Mouse (Mus musculus) limb, embryonic 12.5 days (tissue): Measurements from ENCODE around the gene Gmppb. TPM values are rescaled to one million over a fixed set of nuclear protein-coding genes. Genes with fewer than 3 reads are reported as not detected.
A peak's percentile ranks its signal among the peaks of the same experiment; 100 is the strongest.

ENCODE experiments used
- ATAC-seq: fragments of 200-750 bp; cut with Nextera tagmentation; 2 replicates; pipeline ENCODE4 v1.8.0; 2017; ENCODE audit warnings: low read depth, moderate TSS enrichment; ENCODE audit not compliant: insufficient number of reproducible peaks, insufficient read depth, low FRiP score, low TSS enrichment
- H3K27ac ChIP-seq: fragments of 300-500 bp; sonication (generic); 2 replicates; pipeline ENCODE4 v1.5.1; 2016; ENCODE audit warnings: mild to moderate bottlenecking, moderate library complexity
- H3K27me3 ChIP-seq: fragments of 300-500 bp; sonication (generic); 2 replicates; pipeline ENCODE4 v1.6.1; 2016; ENCODE audit warnings: mild to moderate bottlenecking, moderate library complexity
- H3K36me3 ChIP-seq: fragments of 300-500 bp; sonication (generic); 2 replicates; pipeline ENCODE4 v1.6.1; 2016; ENCODE audit warnings: mild to moderate bottlenecking, moderate library complexity
- H3K4me1 ChIP-seq: fragments of 300-500 bp; sonication (generic); replicated peaks from 2 replicates; pipeline ENCODE4 v1.6.1; 2016
- H3K4me2 ChIP-seq: fragments of 300-500 bp; sonication (generic); 2 replicates; pipeline ENCODE4 v1.6.1; 2016; ENCODE audit warnings: mild to moderate bottlenecking, moderate library complexity
- H3K4me3 ChIP-seq: fragments of 300-500 bp; sonication (generic); replicated peaks from 2 replicates; pipeline ENCODE4 v1.5.1; 2016; ENCODE audit warnings: mild to moderate bottlenecking
- H3K9ac ChIP-seq: fragments of 300-500 bp; sonication (generic); replicated peaks from 2 replicates; pipeline ENCODE4 v1.6.1; 2016; ENCODE audit warnings: mild to moderate bottlenecking, moderate library complexity
- H3K9me3 ChIP-seq: fragments of 300-500 bp; sonication (generic); 2 replicates; pipeline ENCODE4 v1.6.1; 2016; ENCODE audit warnings: mild to moderate bottlenecking, moderate library complexity
- WGBS: fragments of 180-500 bp; shearing (Covaris S2); methylation state at CpG from one replicate; pipeline ENCODE4 v1.1.7; 2016; 5-methylcytosine and 5-hydroxymethylcytosine counted together
- polyA plus RNA-seq: library from polyadenylated mRNA; unstranded; fragments of >200 nt; fragmentation: Nextera tagmentation; extraction: Ambion mirVana; gene quantifications from 2 replicates; pipeline ENCODE4 v1.2.1, GENCODE M21; 2016

The Gmppb gene
- polyA plus RNA-seq, 1 experiment from 2014 or later: 22.5 TPM

DNA sequence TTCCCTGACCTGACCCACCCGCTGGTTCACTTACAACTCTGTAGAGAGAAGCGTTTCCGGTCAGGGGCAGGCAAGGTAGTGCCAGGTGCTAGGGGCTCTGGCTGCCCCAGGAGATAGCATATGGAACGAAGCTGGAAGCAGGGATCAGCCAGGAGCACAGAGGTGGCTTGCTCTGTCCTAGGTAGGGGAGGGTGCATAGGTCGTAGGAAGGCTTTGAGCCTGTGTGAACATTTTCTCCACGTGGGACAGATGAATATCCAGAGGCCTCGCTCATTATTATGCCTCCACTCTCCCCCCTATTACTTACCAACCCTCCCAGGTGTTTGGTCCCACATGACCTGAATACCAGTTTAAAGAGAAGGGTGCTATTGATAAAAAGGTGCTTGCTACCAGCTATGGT is 3.4 kb downstream of the Gmppb start:
- H3K9me3 ChIP-seq: no peaks in the 10 kb centered on the region
- H3K4me3 ChIP-seq: no peak overlapping the region
- H3K4me2 ChIP-seq: no peak overlapping the region
- no peak overlapping the region for H3K9ac ChIP-seq
- H3K36me3 ChIP-seq: peaks cover 69% of the 10 kb centered on the region
- WGBS: 73% methylated on average over 7 of the region's 7 CpGs
- H3K27ac ChIP-seq: no peak overlapping the region
- no peak for ATAC-seq
- peaks cover 26% of the 10 kb centered on the region for H3K4me1 ChIP-seq
- H3K27me3 ChIP-seq: no peaks in the 10 kb centered on the region

DNA sequence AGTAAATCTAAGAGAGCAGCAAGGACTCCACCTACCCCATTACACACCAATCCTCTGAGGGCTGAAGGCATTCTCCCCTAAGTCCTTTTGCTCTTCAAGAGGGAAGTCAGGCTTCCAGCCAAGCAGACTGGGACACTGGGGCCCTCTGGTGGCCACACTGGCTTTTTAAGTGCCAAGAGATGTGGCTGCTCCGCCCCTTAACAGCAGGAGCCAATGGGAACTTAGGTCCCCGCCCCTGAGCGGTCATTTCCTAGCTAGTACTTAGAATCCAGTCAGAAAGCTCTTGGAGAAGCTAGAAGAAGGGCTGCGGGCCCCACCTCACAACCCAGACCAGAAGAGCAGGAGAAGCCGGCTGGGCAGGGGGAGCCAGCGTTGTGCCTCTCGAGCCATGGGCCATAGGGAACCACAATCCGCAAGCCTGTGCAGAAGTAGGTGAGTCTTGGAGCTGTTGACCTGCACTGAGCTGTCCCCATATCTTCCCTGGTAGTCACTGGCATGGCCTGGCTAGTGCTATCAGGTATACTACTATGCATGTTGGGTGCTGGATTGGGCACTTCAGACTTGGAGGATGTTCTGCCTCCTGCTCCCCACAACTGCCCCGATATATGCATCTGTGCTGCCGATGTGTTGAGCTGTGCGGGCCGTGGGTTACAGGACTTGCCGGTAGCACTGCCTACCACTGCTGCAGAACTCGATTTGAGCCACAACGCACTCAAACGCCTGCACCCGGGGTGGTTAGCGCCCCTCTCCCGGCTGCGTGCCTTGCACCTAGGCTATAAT is 4.0 kb downstream of the Gmppb start, which contains the start of gene Amigo3:
Gene Amigo3, plus strand, starts transcription at position 275 of the 780 bp plus-strand sequence.
- H3K9ac ChIP-seq: peak within 1 kb of the TSS; percentile 45; the same call in 1 of the 2 replicates
- H3K4me3 ChIP-seq: no peak within 1 kb of the TSS; the same call in 1 of the 2 replicates
- H3K4me2 ChIP-seq: peak within 1 kb of the TSS; percentile 48
- H3K4me1 ChIP-seq: peaks cover 19% of the 10 kb centered on the region
- ATAC-seq: peak; percentile 9; the same call in 1 of the 2 replicates
- no peaks in the 10 kb centered on the region for H3K27me3 ChIP-seq
- 0 out of 2 replicates have a peak within 1 kb of the TSS, but pooled peaks have one; percentile 23 for H3K27ac ChIP-seq
- H3K9me3 ChIP-seq: no peaks in the 10 kb centered on the region
- peaks cover 71% of the 10 kb centered on the region for H3K36me3 ChIP-seq
- 54% methylated on average over 20 of the region's 20 CpGs for WGBS

DNA sequence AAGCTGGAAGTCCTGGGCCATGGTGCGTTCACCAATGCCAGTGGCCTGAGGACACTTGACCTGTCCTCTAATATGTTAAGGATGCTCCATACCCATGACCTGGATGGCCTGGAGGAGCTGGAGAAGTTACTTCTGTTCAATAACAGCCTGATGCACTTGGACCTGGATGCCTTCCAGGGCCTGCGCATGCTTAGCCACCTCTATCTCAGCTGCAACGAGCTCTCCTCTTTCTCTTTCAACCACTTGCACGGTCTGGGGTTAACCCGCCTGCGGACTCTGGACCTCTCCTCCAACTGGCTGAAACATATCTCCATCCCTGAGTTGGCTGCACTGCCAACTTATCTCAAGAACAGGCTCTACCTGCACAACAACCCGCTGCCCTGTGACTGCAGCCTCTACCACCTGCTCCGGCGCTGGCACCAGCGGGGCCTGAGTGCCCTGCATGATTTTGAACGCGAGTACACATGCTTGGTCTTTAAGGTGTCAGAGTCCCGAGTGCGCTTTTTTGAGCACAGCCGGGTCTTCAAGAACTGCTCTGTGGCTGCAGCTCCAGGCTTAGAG is 4.7 kb downstream of the Gmppb start:
- H3K4me2 ChIP-seq: peak overlapping the region; percentile 48; the same call in 1 of the 2 replicates
- 0 out of 2 replicates have a peak overlapping the region, but pooled peaks have one; percentile 23 for H3K27ac ChIP-seq

DNA sequence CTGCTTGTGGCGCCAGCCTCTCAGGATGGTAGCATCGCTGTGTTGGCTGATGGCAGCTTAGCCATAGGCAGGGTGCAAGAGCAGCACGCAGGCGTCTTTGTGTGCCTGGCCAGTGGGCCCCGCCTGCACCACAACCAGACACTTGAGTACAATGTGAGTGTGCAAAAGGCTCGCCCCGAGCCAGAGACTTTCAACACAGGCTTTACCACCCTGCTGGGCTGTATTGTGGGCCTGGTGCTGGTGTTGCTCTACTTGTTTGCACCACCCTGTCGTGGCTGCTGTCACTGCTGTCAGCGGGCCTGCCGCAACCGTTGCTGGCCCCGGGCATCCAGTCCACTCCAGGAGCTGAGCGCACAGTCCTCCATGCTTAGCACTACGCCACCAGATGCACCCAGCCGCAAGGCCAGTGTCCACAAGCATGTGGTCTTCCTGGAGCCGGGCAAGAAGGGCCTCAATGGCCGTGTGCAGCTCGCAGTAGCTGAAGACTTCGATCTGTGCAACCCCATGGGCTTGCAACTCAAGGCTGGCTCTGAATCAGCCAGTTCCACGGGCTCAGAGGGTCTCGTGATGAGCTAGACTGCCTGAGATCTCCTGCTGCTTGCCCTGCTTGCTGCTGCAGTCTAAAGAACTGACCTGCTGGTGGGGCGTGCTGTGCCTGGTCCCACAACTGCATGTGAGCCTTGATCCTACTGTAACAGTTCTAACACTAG is 5.4 kb downstream of the Gmppb start:
- WGBS: 91% methylated on average over 22 of the region's 22 CpGs

More for the DNA sequence above, 4.7 kb downstream of the Gmppb start:
- WGBS: 90% methylated on average over 15 of the region's 15 CpGs
- H3K4me3 ChIP-seq: no peak overlapping the region
- peak overlapping the region; percentile 45; the same call in 1 of the 2 replicates for H3K9ac ChIP-seq
- no peak for ATAC-seq
- no peaks in the 10 kb centered on the region for H3K9me3 ChIP-seq
- no peaks in the 10 kb centered on the region for H3K27me3 ChIP-seq
- peaks cover 77% of the 10 kb centered on the region for H3K36me3 ChIP-seq
- peaks cover 14% of the 10 kb centered on the region for H3K4me1 ChIP-seq

DNA sequence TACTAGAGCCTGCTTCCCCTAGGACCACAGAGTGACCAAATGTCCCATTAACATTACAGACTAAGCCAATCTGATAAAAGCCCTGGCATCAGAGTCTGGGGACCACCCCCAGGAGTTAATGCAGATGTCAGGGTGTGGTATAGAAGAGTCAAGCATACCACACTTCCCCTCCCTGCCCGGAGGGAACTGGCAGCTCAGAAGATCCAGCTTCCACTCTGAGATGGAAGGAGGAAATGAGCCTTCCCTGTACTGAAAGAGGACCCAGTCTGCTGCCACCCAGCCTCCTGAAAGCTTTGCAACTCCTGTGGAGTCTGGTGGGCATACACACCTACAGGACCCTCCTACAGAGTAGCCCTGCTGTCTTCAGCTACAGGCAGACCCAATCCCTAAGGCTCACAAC is 6.0 kb downstream of the Gmppb start:
- no peak for ATAC-seq
- H3K4me2 ChIP-seq: no peak overlapping the region
- peaks cover 7% of the 10 kb centered on the region for H3K4me1 ChIP-seq
- WGBS: 75% methylated on average over 1 of the region's 1 CpGs
- H3K36me3 ChIP-seq: peaks cover 91% of the 10 kb centered on the region
- H3K27ac ChIP-seq: no peak overlapping the region
- H3K4me3 ChIP-seq: no peak overlapping the region
- no peaks in the 10 kb centered on the region for H3K27me3 ChIP-seq
- H3K9ac ChIP-seq: no peak overlapping the region
- H3K9me3 ChIP-seq: no peaks in the 10 kb centered on the region

More for the DNA sequence above, 5.4 kb downstream of the Gmppb start:
- Histone ChIP-seq H3K27ac (no peak overlapping the region), H3K4me1 (peaks cover 12% of the 10 kb centered on the region), H3K9ac (no peak overlapping the region), H3K4me2 (no peak overlapping the region), H3K4me3 (no peak overlapping the region), H3K36me3 (peaks cover 85% of the 10 kb centered on the region), H3K27me3 (no peaks in the 10 kb centered on the region), H3K9me3 (no peaks in the 10 kb centered on the region)
- no peak for ATAC-seq

DNA sequence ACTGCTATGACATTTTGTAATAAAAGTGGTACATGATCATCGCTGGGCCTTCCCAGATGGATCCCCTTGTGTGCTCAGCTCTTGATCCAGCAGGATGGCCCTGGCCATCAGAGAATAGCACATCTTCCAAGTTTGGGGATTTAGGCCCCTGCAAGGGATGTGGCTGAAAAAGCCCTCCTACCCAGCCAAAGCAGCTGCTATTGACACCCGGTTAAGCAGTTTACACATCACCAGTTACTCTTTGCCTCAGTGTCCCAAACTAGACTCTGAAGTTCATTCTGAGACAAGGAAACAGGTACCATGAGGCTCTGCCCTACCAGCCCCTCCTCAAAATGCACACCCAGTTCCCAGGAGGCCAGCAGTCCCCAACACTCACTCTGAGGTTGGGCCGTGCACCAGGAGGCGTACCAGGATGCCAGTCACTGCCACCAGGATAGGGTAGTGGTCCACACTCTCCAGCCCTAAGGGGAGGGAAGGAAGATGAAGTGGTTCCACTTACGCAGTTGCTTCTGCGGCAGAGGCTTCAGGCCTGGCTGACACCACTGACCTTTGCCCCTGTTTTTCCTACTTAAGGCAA is 6.7 kb downstream of the Gmppb start:
- Histone ChIP-seq H3K27me3 (no peaks in the 10 kb centered on the region), H3K4me3 (no peak overlapping the region), H3K4me2 (no peak overlapping the region), H3K9me3 (no peaks in the 10 kb centered on the region), H3K27ac (no peak overlapping the region), H3K4me1 (peaks cover 6% of the 10 kb centered on the region), H3K36me3 (peaks cover 91% of the 10 kb centered on the region), H3K9ac (no peak overlapping the region)
- ATAC-seq: no peak
- WGBS: 92% methylated on average over 6 of the region's 6 CpGs

DNA sequence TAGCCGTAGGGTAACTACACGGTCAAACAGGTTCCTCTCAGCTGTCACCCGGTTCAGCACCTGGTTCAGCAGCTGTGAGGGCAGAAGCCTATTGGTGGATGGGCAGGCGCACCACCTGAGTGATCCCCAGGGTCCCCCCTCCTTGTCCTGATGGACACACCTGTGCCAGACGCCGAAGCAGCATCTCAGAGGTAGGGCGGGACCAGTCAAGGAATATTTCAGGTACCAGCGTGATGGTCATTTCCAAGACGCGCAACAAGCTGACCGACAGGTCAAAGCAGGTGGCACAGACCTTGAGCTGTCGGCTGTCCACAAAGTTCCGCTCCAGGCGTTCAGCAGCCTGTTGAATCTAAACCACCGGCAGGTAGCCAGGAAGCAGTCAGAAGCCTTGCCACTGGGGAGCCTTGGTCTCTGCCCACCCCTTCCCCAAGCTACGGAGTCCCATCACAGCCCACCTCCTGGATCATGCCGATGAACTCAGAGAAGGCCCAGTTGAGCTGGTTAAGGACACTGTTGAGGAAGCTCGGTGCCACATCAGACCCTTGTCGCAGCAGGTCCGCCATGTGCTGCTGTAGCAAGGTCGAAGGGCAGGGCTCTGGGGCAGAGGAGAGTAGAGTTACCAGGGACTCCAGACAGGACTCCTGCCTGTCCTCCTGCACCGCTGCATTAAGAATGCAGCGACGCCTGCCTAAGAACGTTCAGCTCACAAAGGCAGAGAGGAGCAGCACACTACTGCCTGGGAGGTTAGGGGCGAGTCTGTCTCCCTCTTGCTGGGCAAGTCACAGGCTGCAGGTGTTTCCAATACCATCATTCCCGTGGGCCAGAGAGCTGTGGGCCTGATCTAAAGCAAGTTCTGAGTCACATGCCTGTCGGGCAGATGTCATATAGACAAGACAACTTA is 7.6 kb downstream of the Gmppb start:
- Histone ChIP-seq H3K36me3 (peaks cover 86% of the 10 kb centered on the region), H3K4me3 (no peak overlapping the region), H3K9me3 (no peaks in the 10 kb centered on the region), H3K4me2 (no peak overlapping the region), H3K9ac (no peak overlapping the region), H3K4me1 (peaks cover 6% of the 10 kb centered on the region), H3K27ac (no peak overlapping the region), H3K27me3 (no peaks in the 10 kb centered on the region)
- ATAC-seq: no peak
- WGBS: 79% methylated on average over 28 of the region's 28 CpGs

DNA sequence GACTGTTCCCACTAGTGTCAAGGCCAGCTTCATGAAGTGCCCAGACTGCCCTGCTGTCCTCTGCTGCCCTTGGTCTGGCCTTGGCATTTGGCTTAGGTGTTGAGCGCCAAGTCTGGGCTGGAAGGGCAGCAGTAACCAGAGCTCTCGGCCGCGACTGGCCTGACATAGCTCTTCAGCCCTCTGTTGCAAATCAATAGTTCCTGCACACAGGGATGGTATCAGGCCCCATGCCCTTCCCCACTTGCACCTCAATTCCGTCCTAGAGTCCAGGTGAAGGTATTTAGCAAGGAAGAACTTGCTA is 8.2 kb downstream of the Gmppb start:
- no peak overlapping the region for H3K4me3 ChIP-seq
- H3K9me3 ChIP-seq: no peaks in the 10 kb centered on the region
- H3K36me3 ChIP-seq: peaks cover 86% of the 10 kb centered on the region
- H3K4me2 ChIP-seq: no peak overlapping the region
- no peak overlapping the region for H3K9ac ChIP-seq
- no peak for ATAC-seq
- no peaks in the 10 kb centered on the region for H3K27me3 ChIP-seq
- WGBS: 93% methylated on average over 5 of the region's 5 CpGs
- no peak overlapping the region for H3K27ac ChIP-seq
- peaks cover 6% of the 10 kb centered on the region for H3K4me1 ChIP-seq

DNA sequence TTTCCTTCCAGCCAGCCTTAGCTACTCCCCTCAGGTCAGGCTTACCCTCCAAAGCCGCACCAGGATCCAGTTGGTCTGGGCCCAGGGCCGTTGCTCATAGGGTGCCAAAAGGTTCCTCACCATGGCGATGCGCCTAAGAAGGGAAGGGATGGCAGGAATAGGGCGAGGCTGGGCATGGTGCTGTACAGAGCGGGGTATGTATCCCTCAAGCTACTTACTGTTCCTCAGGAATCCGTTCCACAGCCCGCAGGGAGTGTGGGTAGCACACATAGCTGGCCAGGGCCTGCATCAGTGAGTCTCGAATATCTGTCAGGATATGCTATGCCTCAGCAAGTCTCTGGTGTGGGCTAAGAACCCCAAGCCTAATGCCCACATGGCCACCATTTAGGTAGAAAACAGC is 9.2 kb downstream of the Gmppb start:
- H3K9me3 ChIP-seq: no peaks in the 10 kb centered on the region
- 92% methylated on average over 9 of the region's 9 CpGs for WGBS
- peaks cover 2% of the 10 kb centered on the region for H3K4me1 ChIP-seq
- no peak overlapping the region for H3K4me2 ChIP-seq
- no peaks in the 10 kb centered on the region for H3K27me3 ChIP-seq
- H3K4me3 ChIP-seq: no peak overlapping the region
- H3K9ac ChIP-seq: no peak overlapping the region
- H3K27ac ChIP-seq: no peak overlapping the region
- peaks cover 94% of the 10 kb centered on the region for H3K36me3 ChIP-seq
- no peak for ATAC-seq

DNA sequence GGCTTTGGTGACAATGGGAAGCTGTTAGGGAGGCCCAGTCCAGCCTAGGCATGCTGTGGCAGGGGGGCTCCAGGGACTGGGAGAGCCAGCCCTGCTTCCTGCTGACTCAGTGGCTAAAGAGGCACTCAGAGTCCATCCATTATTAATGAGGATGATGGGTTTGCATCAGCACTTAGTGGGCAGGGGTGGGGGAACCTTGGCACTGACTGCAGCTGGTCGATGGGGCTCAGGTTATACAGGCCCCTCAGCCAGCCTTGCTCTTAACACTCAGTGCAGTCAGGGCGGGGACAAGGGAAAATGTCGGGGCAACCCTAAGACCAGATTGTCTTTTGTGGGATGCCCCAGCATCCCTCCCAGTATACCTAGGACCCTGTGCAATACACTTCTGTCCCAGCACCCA is 13.1 kb downstream of the Gmppb start:
- H3K4me1 ChIP-seq: no peaks in the 10 kb centered on the region
- H3K36me3 ChIP-seq: peaks cover 84% of the 10 kb centered on the region
- H3K4me2 ChIP-seq: no peak overlapping the region
- H3K9me3 ChIP-seq: no peaks in the 10 kb centered on the region
- WGBS: 88% methylated on average over 3 of the region's 3 CpGs
- H3K4me3 ChIP-seq: no peak overlapping the region
- H3K27me3 ChIP-seq: no peaks in the 10 kb centered on the region
- no peak for ATAC-seq
- H3K27ac ChIP-seq: no peak overlapping the region
- no peak overlapping the region for H3K9ac ChIP-seq
